Mouse (Mus musculus): ENCODE results near the gene Ndufaf4. TPM values are rescaled to one million over a fixed set of nuclear protein-coding genes. Genes with fewer than 3 reads are reported as not detected.
"Not testable (repeated sequence)": the region's sequence is repeated elsewhere in the genome, so short reads cannot be mapped to it uniquely, and the experiment has no call there.

Ndufaf4 gene
- 23.2 TPM for polyA plus RNA-seq (2021)

DNA sequence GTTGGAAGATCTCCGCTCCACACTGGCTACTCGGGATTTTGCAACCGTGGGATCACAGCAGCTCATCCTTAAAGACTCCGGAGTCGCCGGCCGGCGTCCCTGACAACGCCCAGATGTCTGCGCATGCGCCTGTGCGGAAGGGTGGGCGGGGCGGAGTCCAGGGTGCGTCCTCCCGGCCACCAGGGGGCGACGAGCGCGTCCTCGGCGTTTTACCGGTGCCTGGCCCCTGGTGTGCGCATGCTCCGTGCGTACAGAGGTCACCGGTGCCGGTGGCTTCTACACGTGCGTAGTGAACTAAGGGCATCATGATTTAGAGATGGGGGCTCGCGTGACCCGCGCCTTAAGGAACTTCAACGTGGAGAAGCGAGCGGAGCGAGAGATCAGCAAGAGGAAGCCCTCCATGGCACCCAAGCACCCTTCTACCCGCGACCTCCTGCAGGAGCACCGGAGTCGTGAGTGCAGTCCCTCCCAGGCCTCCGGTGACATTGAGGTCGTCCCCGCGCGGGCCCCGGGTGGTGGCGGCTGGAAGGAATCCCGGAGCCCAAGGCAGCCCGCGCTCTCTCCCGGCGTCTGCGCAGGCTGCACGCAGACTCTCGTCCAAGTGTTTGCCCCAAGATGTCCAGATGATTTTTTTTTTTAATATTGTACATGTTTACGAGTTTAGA, at the start of gene Ndufaf4:
TSS of gene Ndufaf4 (plus strand) at position 233 of the 665 bp plus-strand sequence.
- DNase-seq (ENCODE audit: low read depth, low spot score) (peak; percentile 68), ATAC-seq (peak; percentile 87)
- TF ChIP-seq CTCF (IDR thresholded peaks at IDR 0.05): peak; percentile 95
- no peaks in the 10 kb centered on the region for H3K27me3 ChIP-seq
- in situ Hi-C loops (cut with MboI; ENCODE audit: low pct_unique_long_range_greater_than_20kb): loop anchor here (5.0 to 25.0 kb wide), 2 partner anchors 181 to 636 kb away; no protein-coding TSS in a partner anchor
- ChIA-PET CTCF (interaction anchor here (1.1 to 2.8 kb wide), 3 partner anchors 9 to 185 kb away, joined by 4 to 34 read pairs (median 7); no protein-coding TSS in a partner anchor), POLR2A (interaction anchor here (0.6 kb wide), 1 partner anchor 312 kb away, joined by 5 read pairs; no protein-coding TSS in a partner anchor)

DNA sequence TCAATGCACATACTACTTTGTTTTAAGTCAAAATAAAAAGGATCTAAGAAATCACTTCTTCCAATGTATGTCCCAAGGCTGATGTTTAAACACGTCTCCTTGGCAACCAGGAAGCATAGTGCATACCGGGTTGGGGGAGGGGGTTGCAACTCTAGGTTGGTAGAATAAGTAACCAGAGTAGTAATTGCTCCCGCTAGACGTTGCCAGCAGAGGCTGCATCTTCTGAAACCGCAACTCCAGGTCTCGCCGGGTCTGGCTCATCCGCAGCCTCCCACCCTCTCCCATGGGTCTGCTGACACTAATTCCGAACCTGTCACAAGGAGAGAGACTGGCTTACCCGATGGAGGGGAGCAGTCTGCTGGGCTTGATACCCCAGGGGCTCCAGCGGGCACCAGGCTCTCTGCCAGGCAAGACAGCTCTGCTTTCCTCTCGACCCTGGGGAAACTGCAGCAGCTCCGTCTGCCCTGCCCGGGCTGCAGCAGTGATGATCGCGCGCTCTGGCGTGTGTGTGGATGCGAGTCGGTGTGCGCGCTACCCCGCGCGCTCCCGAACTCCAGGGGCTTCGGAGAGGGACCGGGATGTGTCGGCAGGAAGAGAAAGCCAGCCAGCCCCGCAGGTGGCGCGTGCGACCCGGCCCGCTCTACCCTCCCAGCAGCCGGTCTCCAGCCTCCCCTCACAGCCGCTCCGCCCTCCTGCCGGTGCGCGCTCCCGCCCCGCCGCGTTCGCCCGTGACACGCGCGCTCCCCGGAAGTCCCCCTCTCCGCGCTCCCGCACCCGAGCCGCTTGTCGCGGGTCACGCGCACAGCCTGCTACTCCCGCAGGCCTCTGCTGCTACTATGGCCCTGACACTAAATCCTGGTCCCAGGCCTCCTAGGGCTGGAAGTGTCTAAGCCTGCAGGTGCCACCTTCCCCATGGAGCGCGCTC, 47.2 kb upstream of the Ndufaf4 start, which contains the start of gene Klhl32:
TSS of gene Klhl32 (minus strand) at position 724 of the 925 bp plus-strand sequence.
- H3K27me3 ChIP-seq: peaks cover 5% of the 10 kb centered on the region
- ChIA-PET POLR2A (no interaction called here), CTCF (no interaction called here)
- no peak for TF ChIP-seq CTCF (IDR thresholded peaks at IDR 0.05)
- ATAC-seq (peak; percentile 86), DNase-seq (ENCODE audit: low read depth, low spot score) (peak; percentile 13)
- in situ Hi-C loops (cut with MboI; ENCODE audit: low pct_unique_long_range_greater_than_20kb): no loop called here

DNA sequence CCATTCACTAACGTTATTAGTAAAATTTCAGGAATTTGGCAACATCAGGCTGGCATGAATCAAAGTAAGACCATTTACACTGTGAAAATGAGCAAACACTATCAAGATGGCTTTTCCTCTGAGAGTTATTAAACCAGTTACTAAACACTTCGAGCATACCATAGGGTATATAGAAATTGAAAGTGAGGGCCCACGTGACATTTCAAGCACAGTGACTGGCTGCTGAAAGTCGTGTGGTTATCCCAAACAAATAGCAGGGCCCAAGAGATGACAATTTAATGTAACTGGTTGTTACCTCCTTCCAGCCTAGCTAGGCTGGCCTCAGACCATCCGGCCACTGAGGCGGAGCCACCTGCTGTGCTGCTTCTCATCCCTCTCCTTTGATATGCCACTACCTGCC, 32.2 kb upstream of the Ndufaf4 start:
- ChIA-PET POLR2A (no interaction called here), CTCF (interaction anchor here (1.6 kb wide), 1 partner anchor 10 kb away, joined by 4 read pairs; no protein-coding TSS in a partner anchor)
- no peak for TF ChIP-seq CTCF (IDR thresholded peaks at IDR 0.05)
- peaks cover 7% of the 10 kb centered on the region for H3K27me3 ChIP-seq
- ATAC-seq: peak; percentile 80
- in situ Hi-C loops (cut with MboI; ENCODE audit: low pct_unique_long_range_greater_than_20kb): no loop called here
- peak; percentile 7 for DNase-seq (ENCODE audit: low read depth, low spot score)

DNA sequence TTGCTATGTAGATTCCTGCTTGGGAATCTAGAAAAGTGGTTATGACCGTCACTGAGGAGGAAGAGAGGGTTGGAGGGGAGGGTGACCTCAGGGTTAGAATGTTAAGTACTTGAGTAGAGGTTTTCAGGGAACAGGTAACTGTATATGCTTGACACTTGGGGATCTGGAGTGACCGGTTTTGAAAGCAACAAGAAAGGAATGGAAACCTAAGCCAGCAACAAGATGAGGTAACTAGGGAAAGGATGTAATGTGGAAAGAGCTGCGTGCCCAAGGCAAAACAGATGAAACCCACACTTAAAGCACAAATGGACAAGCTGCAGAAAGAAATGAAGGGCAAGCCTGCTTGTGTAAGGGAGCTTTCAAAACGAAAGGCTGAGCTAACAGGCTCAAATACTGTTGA, 28.7 kb upstream of the Ndufaf4 start:
- TF ChIP-seq CTCF (IDR thresholded peaks at IDR 0.05): no peak
- H3K27me3 ChIP-seq: peaks cover 5% of the 10 kb centered on the region
- ChIA-PET CTCF (no interaction called here), POLR2A (no interaction called here)
- ATAC-seq (no peak), DNase-seq (ENCODE audit: low read depth, low spot score) (no peak)
- in situ Hi-C loops (cut with MboI; ENCODE audit: low pct_unique_long_range_greater_than_20kb): no loop called here

- DNase-seq (ENCODE audit: low read depth, low spot score); ATAC-seq; H3K27me3 ChIP-seq; POLR2A ChIA-PET: not testable (repeated sequence)
- CTCF ChIA-PET: interaction anchor here (1.0 kb wide), 1 partner anchor 169 kb away, joined by 3 read pairs; no protein-coding TSS in a partner anchor
- in situ Hi-C loops (cut with MboI; ENCODE audit: low pct_unique_long_range_greater_than_20kb): loop anchor here (25.0 kb wide), 1 partner anchor 627 kb away; no protein-coding TSS in a partner anchor
Observed at GRCm38 (mm10) chr4:24889386-24889785, 8.5 kb upstream of the Ndufaf4 start.

DNA sequence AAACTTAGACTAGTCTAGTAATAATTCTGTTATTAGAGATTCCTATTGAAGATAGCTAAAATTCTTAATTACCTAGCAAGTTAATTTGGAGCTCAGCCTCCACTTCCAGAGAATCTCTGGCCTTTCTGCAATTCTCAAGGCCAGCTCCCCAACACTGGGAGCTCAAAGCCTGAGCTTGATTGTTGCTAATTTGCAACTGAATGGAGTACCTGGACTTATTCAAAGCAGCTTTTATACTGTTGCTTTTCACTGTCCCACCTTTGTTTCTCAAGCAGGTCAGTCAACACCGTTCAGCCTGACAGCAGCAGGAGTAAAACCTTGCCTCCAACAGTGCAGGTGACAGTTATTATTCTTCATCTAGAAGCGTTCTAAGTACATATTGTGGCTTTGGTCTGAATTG, 5.6 kb upstream of the Ndufaf4 start:
- DNase-seq (ENCODE audit: low read depth, low spot score); POLR2A ChIA-PET; CTCF ChIA-PET; ATAC-seq; H3K27me3 ChIP-seq: not testable (repeated sequence)
- in situ Hi-C loops (cut with MboI; ENCODE audit: low pct_unique_long_range_greater_than_20kb): loop anchor here (25.0 kb wide), 1 partner anchor 630 kb away; no protein-coding TSS in a partner anchor

GRCm38 (mm10) chr4:24894625-24895024, 3.3 kb upstream of the Ndufaf4 start:
- no peak for ATAC-seq
- in situ Hi-C loops (cut with MboI; ENCODE audit: low pct_unique_long_range_greater_than_20kb): loop anchor here (5.0 to 25.0 kb wide), 2 partner anchors 177 to 632 kb away; no protein-coding TSS in a partner anchor
- DNase-seq (ENCODE audit: low read depth, low spot score): no peak
- ChIA-PET POLR2A (no interaction called here), CTCF (no interaction called here)
- TF ChIP-seq CTCF (IDR thresholded peaks at IDR 0.05): no peak
- H3K27me3 ChIP-seq: no peaks in the 10 kb centered on the region

DNA sequence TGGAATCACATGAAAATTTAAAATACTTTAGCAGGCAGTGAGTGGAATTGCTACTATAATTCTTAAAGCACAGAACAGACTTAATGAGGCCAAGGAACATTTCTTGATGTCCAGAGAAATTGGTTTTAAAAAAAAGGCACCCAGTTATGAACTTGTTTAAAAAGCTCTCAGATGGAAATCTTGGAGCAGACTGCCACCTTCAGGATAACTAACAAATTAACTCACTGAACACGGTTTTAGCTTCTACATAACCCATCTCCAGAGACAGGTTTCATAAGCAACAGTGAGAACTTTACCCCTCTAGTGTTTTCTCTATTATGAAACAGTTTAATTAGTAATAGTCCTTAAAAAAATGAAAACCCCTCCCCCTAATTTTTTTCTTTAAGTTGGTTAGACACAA, 1.1 kb upstream of the Ndufaf4 start:
- DNase-seq (ENCODE audit: low read depth, low spot score): no peak
- peak; percentile 26 for TF ChIP-seq CTCF (IDR thresholded peaks at IDR 0.05)
- ChIA-PET CTCF (interaction anchor here (1.1 to 2.8 kb wide), 4 partner anchors 16 to 184 kb away, joined by 4 to 34 read pairs (median 6); no protein-coding TSS in a partner anchor), POLR2A (no interaction called here)
- in situ Hi-C loops (cut with MboI; ENCODE audit: low pct_unique_long_range_greater_than_20kb): loop anchor here (5.0 to 25.0 kb wide), 2 partner anchors 180 to 635 kb away; no protein-coding TSS in a partner anchor
- H3K27me3 ChIP-seq: no peaks in the 10 kb centered on the region
- peak; percentile 66 for ATAC-seq

GRCm38 (mm10) chr4:24897351-24897750, 532 bp upstream of the Ndufaf4 start:
- ATAC-seq (peak; percentile 61), DNase-seq (ENCODE audit: low read depth, low spot score) (no peak)
- H3K27me3 ChIP-seq: no peaks in the 10 kb centered on the region
- POLR2A ChIA-PET: no interaction called here
- TF ChIP-seq CTCF (IDR thresholded peaks at IDR 0.05): no peak
- in situ Hi-C loops (cut with MboI; ENCODE audit: low pct_unique_long_range_greater_than_20kb): loop anchor here (5.0 to 25.0 kb wide), 2 partner anchors 180 to 635 kb away; no protein-coding TSS in a partner anchor
- CTCF ChIA-PET: interaction anchor here (1.1 to 2.8 kb wide), 4 partner anchors 17 to 184 kb away, joined by 4 to 34 read pairs (median 6); no protein-coding TSS in a partner anchor

- in situ Hi-C loops (cut with MboI; ENCODE audit: low pct_unique_long_range_greater_than_20kb): loop anchor here (5.0 to 25.0 kb wide), 2 partner anchors 181 to 636 kb away; no protein-coding TSS in a partner anchor
- no peak for TF ChIP-seq CTCF (IDR thresholded peaks at IDR 0.05)
- POLR2A ChIA-PET: interaction anchor here (0.6 kb wide), 1 partner anchor 313 kb away, joined by 5 read pairs; no protein-coding TSS in a partner anchor
- no peak for ATAC-seq
- no peaks in the 10 kb centered on the region for H3K27me3 ChIP-seq
- CTCF ChIA-PET: interaction anchor here (1.1 kb wide), 1 partner anchor 8 kb away, joined by 4 read pairs; no protein-coding TSS in a partner anchor
- no peak for DNase-seq (ENCODE audit: low read depth, low spot score)
Observed at GRCm38 (mm10) chr4:24898636-24899035, 753 bp downstream of the Ndufaf4 start.

Data from Patski (cell line).